Mouse (Mus musculus): ENCODE measurements around the gene Enpep. TPM values are rescaled to one million over a fixed set of nuclear protein-coding genes. Genes with fewer than 3 reads are reported as not detected.

Enpep gene
- polyA plus RNA-seq, 1 experiment from 2014 or later, result 5.1 TPM

DNA sequence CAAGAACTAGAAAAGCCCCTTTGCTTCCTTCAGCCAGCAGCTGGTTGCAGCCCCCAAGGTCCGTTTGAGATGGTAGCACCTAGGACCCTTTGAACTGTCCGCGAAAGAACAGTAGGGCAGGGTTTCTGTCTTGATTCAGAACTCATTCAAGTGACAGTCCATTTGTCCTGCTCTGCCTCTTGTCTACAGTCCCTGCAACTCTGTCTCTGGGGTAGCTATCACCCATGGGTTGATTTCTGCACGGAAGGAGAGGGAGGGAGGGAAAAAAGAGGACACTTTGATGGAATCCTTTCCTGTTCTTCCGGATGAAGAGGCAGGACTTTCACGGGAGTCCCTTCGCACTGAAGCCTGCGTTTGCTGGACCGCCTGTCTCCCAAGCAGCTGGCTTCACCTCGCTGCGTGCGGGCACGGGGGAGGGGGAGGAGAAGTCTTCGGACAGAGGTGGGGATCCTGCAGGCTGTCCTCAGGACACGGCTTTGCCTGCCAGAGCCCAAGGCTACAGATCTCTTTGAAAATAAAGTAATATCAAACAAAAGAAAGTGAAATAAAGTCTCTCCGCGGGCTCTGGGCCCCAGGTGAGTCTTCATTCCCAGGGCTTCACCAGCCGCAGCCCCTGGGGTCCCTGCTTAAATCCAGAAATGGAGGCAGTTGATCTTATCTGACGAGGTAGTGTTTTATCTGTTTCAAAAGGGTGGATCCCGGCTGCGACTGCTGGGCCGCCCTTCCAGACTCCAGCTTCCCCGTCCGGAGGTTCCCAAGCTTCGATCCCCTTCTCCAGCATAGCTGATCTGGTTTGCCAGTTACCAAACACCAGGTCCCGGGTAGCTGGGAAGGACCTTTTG, 108.3 kb downstream of the Enpep start:
- Histone ChIP-seq H3K36me3 (no peaks in the 10 kb centered on the region), H3K9me3 (no peaks in the 10 kb centered on the region), H3K27me3 (ENCODE audit: insufficient read depth, poor library complexity, severe bottlenecking) (peaks cover 88% of the 10 kb centered on the region), H3K27ac (peak overlapping the region; percentile 77), H3K4me1 (peaks cover 30% of the 10 kb centered on the region), H3K4me3 (peak overlapping the region; percentile 53)
- no peak for DNase-seq (ENCODE audit: low spot score)
- WGBS, result under 1% methylated on average over 26 of the region's 26 CpGs

DNA sequence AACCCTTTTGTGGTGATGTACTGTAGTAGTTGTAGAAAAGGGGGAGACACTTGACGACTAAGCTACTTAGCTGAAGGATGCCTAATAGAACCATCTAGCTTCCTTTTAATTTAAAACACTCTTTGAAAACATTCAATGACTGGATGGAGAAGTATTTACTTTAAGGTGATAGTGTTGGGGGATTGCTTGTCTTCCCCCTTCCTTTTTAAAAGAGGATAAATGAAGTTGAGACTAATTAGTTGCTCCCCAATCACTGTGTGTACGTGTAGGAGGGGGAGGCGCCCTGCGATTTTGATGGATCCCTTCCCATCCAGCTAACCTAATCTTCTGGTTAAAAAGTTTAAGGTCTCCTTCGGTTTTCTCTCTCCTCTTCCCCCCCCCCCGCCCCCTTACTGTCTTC, 109.1 kb downstream of the Enpep start:
- no peak for DNase-seq (ENCODE audit: low spot score)
- WGBS, result 2% methylated on average over 6 of the region's 6 CpGs

DNA sequence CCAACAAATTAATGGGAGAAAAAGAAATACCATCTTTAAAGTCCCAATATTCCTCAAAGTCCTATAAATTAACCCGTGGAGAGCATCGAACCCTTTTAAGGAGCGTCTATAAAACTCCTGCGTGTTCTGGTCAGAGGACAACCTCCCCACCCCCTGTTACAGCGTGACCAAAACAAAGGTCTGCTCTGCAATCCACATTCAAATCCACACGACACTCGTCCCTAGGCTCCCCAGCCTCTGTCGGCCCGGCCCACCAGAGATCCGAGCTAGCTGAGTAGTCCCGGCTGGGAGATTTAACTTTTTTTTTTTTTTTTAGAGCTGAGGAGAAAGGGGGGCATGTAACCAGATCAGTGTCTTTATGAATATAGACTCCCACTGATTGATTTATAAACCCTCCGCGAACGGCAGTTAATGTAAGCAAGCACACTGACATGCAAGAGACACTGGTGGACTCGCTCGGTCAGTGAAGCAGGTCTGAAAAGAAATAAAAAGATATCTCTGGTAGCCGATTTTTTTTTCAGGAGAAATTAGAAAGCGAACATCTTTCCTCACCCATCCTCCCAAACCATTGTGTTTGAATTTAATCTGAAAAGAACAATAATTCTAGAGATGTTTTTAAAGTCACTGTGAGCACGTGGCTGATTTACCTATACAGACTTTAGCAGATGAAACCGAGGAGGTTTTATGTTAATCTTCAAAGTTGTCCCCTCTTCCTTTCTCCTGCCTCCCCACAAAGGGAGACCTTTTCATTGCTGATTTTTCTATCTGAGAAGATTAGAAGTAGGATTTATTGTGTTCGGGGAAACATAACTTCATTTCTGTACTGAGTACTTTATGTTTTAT, 109.9 kb downstream of the Enpep start:
- 2% methylated on average over 21 of the region's 21 CpGs for WGBS

More for the DNA sequence above, 109.1 kb downstream of the Enpep start:
- no peaks in the 10 kb centered on the region for H3K36me3 ChIP-seq
- peaks cover 90% of the 10 kb centered on the region for H3K27me3 ChIP-seq (ENCODE audit: insufficient read depth, poor library complexity, severe bottlenecking)
- H3K27ac ChIP-seq, result peak overlapping the region; percentile 77; the same call in 1 of the 2 replicates
- peaks cover 34% of the 10 kb centered on the region for H3K4me1 ChIP-seq
- peak overlapping the region; percentile 53; the same call in 1 of the 2 replicates for H3K4me3 ChIP-seq
- H3K9me3 ChIP-seq, result no peaks in the 10 kb centered on the region

DNA sequence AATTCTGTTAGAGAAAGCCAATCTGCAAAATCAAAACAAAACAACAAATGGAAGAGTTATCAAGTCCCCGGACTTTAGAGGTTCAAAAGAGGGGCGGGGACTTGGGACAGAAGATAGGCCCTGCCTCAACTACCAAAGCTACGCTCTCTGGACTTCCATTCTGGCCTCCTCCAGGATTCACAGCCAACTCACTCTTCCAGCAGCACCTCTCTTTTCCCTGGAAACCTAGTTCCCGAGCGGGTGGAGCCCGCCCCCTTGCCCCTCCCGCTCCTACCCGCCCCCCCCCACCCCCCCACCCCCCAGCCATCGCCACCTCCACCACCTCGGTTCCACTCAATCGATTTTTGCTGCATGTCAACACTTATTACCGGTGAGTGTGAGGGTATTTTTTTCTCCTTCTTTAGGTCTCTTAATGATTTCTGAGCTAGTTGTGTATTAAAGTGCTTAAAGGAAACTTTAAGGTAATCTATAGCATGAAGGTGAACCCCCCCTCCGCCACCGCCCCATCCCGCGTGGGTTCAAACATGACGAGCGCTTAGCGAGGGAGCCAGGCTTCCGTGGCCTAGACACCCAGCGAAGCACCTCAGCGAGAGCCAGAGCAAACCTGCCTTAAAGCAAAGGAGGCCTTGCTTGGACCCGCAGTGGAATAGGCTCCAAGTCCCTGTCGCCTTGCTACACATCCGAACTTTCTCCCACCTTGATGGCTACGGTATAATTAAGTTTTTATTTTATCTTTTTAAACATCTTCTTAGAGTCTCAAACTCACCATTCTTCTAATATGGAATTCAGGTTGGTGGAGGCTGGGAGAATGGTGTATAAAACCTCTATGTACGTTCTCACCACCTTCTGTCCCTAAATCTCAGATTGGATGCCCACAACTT, 110.9 kb downstream of the Enpep start:
- Histone ChIP-seq H3K27ac (peak overlapping the region; percentile 50), H3K4me1 (peaks cover 29% of the 10 kb centered on the region), H3K27me3 (ENCODE audit: insufficient read depth, poor library complexity, severe bottlenecking) (peaks cover 88% of the 10 kb centered on the region), H3K4me3 (peak overlapping the region; percentile 53), H3K9me3 (no peaks in the 10 kb centered on the region), H3K36me3 (no peaks in the 10 kb centered on the region)
- WGBS, result 4% methylated on average over 27 of the region's 27 CpGs
- DNase-seq (ENCODE audit: low spot score), result no peak

More for the DNA sequence above, 109.9 kb downstream of the Enpep start:
- peak overlapping the region; percentile 53 for H3K4me3 ChIP-seq
- peaks cover 37% of the 10 kb centered on the region for H3K4me1 ChIP-seq
- peaks cover 90% of the 10 kb centered on the region for H3K27me3 ChIP-seq (ENCODE audit: insufficient read depth, poor library complexity, severe bottlenecking)
- 0 out of 2 replicates have a peak overlapping the region, but pooled peaks have one; percentile 36 for H3K27ac ChIP-seq
- no peaks in the 10 kb centered on the region for H3K9me3 ChIP-seq
- H3K36me3 ChIP-seq, result no peaks in the 10 kb centered on the region
- DNase-seq (ENCODE audit: low spot score), result no peak

DNA sequence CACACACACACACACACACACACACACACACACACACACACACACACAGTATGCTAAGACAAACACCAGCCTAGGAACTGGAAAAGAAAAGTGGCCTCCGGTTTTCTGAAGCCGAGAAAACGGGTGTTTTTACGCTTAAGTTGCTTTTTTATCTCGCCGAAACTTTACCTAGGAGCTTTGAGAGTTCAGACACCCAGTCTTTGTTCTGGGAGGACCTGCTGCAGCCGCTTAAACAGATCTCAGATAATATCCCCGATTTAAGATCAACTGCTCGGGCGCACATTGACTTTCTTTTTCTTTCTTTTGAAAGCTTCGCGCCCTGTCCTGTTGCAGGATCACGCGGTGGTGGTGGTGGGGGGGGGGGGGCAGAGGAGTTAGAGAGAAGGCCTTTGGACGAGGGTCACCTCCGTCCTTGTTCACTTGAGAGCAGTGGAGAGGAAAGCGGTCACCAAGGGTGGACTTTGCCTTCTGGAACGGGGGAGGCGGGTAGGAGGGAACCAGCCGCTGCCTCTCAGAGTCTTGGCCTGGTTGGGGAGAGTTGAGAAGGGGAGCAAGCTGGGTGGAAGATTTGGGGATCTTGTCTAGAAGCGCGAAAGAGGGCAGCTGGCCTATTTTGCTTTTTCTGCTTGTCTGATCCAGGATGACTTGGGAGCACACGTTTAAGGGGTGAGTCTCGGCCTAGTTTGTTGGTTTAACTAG, 111.7 kb downstream of the Enpep start:
- H3K36me3 ChIP-seq, result no peaks in the 10 kb centered on the region
- H3K4me1 ChIP-seq, result peaks cover 28% of the 10 kb centered on the region
- H3K27ac ChIP-seq, result peak overlapping the region; percentile 50
- H3K27me3 ChIP-seq (ENCODE audit: insufficient read depth, poor library complexity, severe bottlenecking), result peaks cover 84% of the 10 kb centered on the region
- DNase-seq (ENCODE audit: low spot score), result no peak
- WGBS, result 3% methylated on average over 24 of the region's 24 CpGs
- H3K9me3 ChIP-seq, result no peaks in the 10 kb centered on the region
- peak overlapping the region; percentile 53 for H3K4me3 ChIP-seq

DNA sequence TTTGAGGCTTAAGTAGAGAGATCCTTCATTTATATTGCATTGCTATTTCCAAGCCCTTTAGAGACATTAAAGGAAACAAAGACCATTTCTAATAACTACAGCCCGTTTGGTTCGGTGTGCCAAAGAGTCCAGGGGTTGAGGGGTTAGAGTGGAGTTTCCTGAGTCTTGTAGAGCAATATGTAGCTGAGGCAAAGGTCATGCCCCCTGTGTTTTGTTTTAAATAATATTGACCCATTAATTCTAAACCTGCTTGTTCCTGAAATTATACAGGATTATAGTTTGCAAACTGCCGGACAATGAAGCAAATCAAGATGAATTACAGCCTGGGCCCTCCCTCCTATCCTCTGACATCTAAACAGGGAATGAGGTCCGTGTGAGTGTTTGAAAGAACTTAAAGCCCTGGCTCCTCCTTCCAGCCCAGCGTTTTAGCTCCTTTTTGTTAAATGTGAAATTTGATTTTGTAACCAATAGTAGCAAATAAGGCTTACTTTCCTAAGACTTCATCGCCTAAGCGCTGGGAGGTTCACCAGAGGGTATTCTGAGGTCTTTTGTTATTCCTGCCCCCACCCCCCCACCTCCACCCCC, 112.3 kb downstream of the Enpep start:
- Histone ChIP-seq H3K36me3 (no peaks in the 10 kb centered on the region), H3K4me3 (peak overlapping the region; percentile 53; the same call in 1 of the 2 replicates), H3K9me3 (no peaks in the 10 kb centered on the region), H3K27me3 (ENCODE audit: insufficient read depth, poor library complexity, severe bottlenecking) (peaks cover 84% of the 10 kb centered on the region), H3K4me1 (peaks cover 31% of the 10 kb centered on the region), H3K27ac (peak overlapping the region; percentile 50; the same call in 1 of the 2 replicates)
- 6% methylated on average over 7 of the region's 7 CpGs for WGBS
- DNase-seq (ENCODE audit: low spot score), result no peak

Other genes starting within 250 kb of the Enpep start
- gene Pitx2, start 132.8 kb downstream of the Enpep start, polyA plus RNA-seq (2016; fragmentation: Nextera tagmentation; extraction: Ambion mirVana), result 35.1 and 60.0 TPM in 2 replicates
- 24.7 and 35.8 TPM in 2 replicates for gene Elovl6, start 199.6 kb upstream of the Enpep start, polyA plus RNA-seq (2016; fragmentation: Nextera tagmentation; extraction: Ambion mirVana)